Mouse (Mus musculus): ENCODE results near the gene S100z. TPM values are rescaled to one million over a fixed set of nuclear protein-coding genes. Genes with fewer than 3 reads are reported as not detected.
A peak's percentile ranks its signal among the peaks of the same experiment; 100 is the strongest.

S100z gene
- polyA plus RNA-seq, 1 experiment = not detected

GRCm38 (mm10) chr13:95484664-95485063 is 6.1 kb upstream of the S100z start:
- TF ChIP-seq POLR2A (IDR thresholded peaks at IDR 0.05; ENCODE audit: control insufficient read depth, extremely low read depth, insufficient read depth, low read length, poor library complexity) (no peak), CTCF (IDR thresholded peaks at IDR 0.05; ENCODE audit: borderline replicate concordance, control insufficient read depth, extremely low read depth, insufficient read depth, low read length, poor library complexity) (no peak)
- Histone ChIP-seq H3K4me1 (replicated peaks; ENCODE audit: control insufficient read depth, insufficient read depth, low read length) (no peaks in the 10 kb centered on the region), H3K27me3 (ENCODE audit: control insufficient read depth, insufficient read depth, low read length) (no peaks in the 10 kb centered on the region), H3K4me3 (ENCODE audit: control insufficient read depth, insufficient read depth, low read length) (no peak overlapping the region), H3K27ac (ENCODE audit: control insufficient read depth, insufficient read depth, low read length) (no peak overlapping the region), H3K36me3 (ENCODE audit: control insufficient read depth, insufficient read depth, low read length) (no peaks in the 10 kb centered on the region)
- DNase-seq = no peak
- WGBS = 53% methylated on average over 5 of the region's 5 CpGs

- no peak overlapping the region for H3K4me3 ChIP-seq (ENCODE audit: control insufficient read depth, insufficient read depth, low read length)
- no peaks in the 10 kb centered on the region for H3K27me3 ChIP-seq (ENCODE audit: control insufficient read depth, insufficient read depth, low read length)
- TF ChIP-seq CTCF (IDR thresholded peaks at IDR 0.05; ENCODE audit: borderline replicate concordance, control insufficient read depth, extremely low read depth, insufficient read depth, low read length, poor library complexity) (no peak), POLR2A (IDR thresholded peaks at IDR 0.05; ENCODE audit: control insufficient read depth, extremely low read depth, insufficient read depth, low read length, poor library complexity) (no peak)
- no peaks in the 10 kb centered on the region for H3K36me3 ChIP-seq (ENCODE audit: control insufficient read depth, insufficient read depth, low read length)
- DNase-seq = peak; percentile 62
- H3K27ac ChIP-seq (ENCODE audit: control insufficient read depth, insufficient read depth, low read length) = no peak overlapping the region
- 7% methylated on average over 4 of the region's 4 CpGs for WGBS
- no peaks in the 10 kb centered on the region for H3K4me1 ChIP-seq (replicated peaks; ENCODE audit: control insufficient read depth, insufficient read depth, low read length)
Observed at GRCm38 (mm10) chr13:95481428-95481827, 2.9 kb upstream of the S100z start.

- Histone ChIP-seq H3K4me1 (replicated peaks; ENCODE audit: control insufficient read depth, insufficient read depth, low read length) (no peaks in the 10 kb centered on the region), H3K27ac (ENCODE audit: control insufficient read depth, insufficient read depth, low read length) (no peak overlapping the region), H3K27me3 (ENCODE audit: control insufficient read depth, insufficient read depth, low read length) (no peaks in the 10 kb centered on the region), H3K36me3 (ENCODE audit: control insufficient read depth, insufficient read depth, low read length) (no peaks in the 10 kb centered on the region), H3K4me3 (ENCODE audit: control insufficient read depth, insufficient read depth, low read length) (no peak overlapping the region)
- no peak for DNase-seq
- TF ChIP-seq CTCF (IDR thresholded peaks at IDR 0.05; ENCODE audit: borderline replicate concordance, control insufficient read depth, extremely low read depth, insufficient read depth, low read length, poor library complexity) (no peak), POLR2A (IDR thresholded peaks at IDR 0.05; ENCODE audit: control insufficient read depth, extremely low read depth, insufficient read depth, low read length, poor library complexity) (no peak)
- WGBS = 91% methylated on average over 6 of the region's 6 CpGs
Observed at GRCm38 (mm10) chr13:95477173-95477572, 1.3 kb downstream of the S100z start.

GRCm38 (mm10) chr13:95475124-95475523 is 3.4 kb downstream of the S100z start:
- no peak for DNase-seq
- Histone ChIP-seq H3K4me1 (replicated peaks; ENCODE audit: control insufficient read depth, insufficient read depth, low read length) (no peaks in the 10 kb centered on the region), H3K27ac (ENCODE audit: control insufficient read depth, insufficient read depth, low read length) (no peak overlapping the region), H3K36me3 (ENCODE audit: control insufficient read depth, insufficient read depth, low read length) (no peaks in the 10 kb centered on the region), H3K4me3 (ENCODE audit: control insufficient read depth, insufficient read depth, low read length) (no peak overlapping the region), H3K27me3 (ENCODE audit: control insufficient read depth, insufficient read depth, low read length) (no peaks in the 10 kb centered on the region)
- WGBS = 86% methylated on average over 7 of the region's 7 CpGs
- TF ChIP-seq CTCF (IDR thresholded peaks at IDR 0.05; ENCODE audit: borderline replicate concordance, control insufficient read depth, extremely low read depth, insufficient read depth, low read length, poor library complexity) (no peak), POLR2A (IDR thresholded peaks at IDR 0.05; ENCODE audit: control insufficient read depth, extremely low read depth, insufficient read depth, low read length, poor library complexity) (no peak)

GRCm38 (mm10) chr13:95474294-95474693 is 4.2 kb downstream of the S100z start:
- no peaks in the 10 kb centered on the region for H3K36me3 ChIP-seq (ENCODE audit: control insufficient read depth, insufficient read depth, low read length)
- no peak overlapping the region for H3K27ac ChIP-seq (ENCODE audit: control insufficient read depth, insufficient read depth, low read length)
- H3K4me1 ChIP-seq (replicated peaks; ENCODE audit: control insufficient read depth, insufficient read depth, low read length) = no peaks in the 10 kb centered on the region
- WGBS = 88% methylated on average over 3 of the region's 3 CpGs
- no peak overlapping the region for H3K4me3 ChIP-seq (ENCODE audit: control insufficient read depth, insufficient read depth, low read length)
- H3K27me3 ChIP-seq (ENCODE audit: control insufficient read depth, insufficient read depth, low read length) = no peaks in the 10 kb centered on the region
- TF ChIP-seq POLR2A (IDR thresholded peaks at IDR 0.05; ENCODE audit: control insufficient read depth, extremely low read depth, insufficient read depth, low read length, poor library complexity) (no peak), CTCF (IDR thresholded peaks at IDR 0.05; ENCODE audit: borderline replicate concordance, control insufficient read depth, extremely low read depth, insufficient read depth, low read length, poor library complexity) (no peak)
- DNase-seq = no peak

GRCm38 (mm10) chr13:95470970-95471369 is 7.6 kb downstream of the S100z start:
- Histone ChIP-seq H3K4me1 (replicated peaks; ENCODE audit: control insufficient read depth, insufficient read depth, low read length) (no peaks in the 10 kb centered on the region), H3K36me3 (ENCODE audit: control insufficient read depth, insufficient read depth, low read length) (no peaks in the 10 kb centered on the region), H3K27me3 (ENCODE audit: control insufficient read depth, insufficient read depth, low read length) (no peaks in the 10 kb centered on the region), H3K4me3 (ENCODE audit: control insufficient read depth, insufficient read depth, low read length) (no peak overlapping the region), H3K27ac (ENCODE audit: control insufficient read depth, insufficient read depth, low read length) (no peak overlapping the region)
- 83% methylated on average over 2 of the region's 2 CpGs for WGBS
- peak; percentile 31 for DNase-seq
- TF ChIP-seq CTCF (IDR thresholded peaks at IDR 0.05; ENCODE audit: borderline replicate concordance, control insufficient read depth, extremely low read depth, insufficient read depth, low read length, poor library complexity) (no peak), POLR2A (IDR thresholded peaks at IDR 0.05; ENCODE audit: control insufficient read depth, extremely low read depth, insufficient read depth, low read length, poor library complexity) (no peak)

GRCm38 (mm10) chr13:95451529-95451928 is 27.0 kb downstream of the S100z start:
- DNase-seq = no peak
- H3K36me3 ChIP-seq (ENCODE audit: control insufficient read depth, insufficient read depth, low read length) = no peaks in the 10 kb centered on the region
- H3K27ac ChIP-seq (ENCODE audit: control insufficient read depth, insufficient read depth, low read length) = no peak overlapping the region
- TF ChIP-seq CTCF (IDR thresholded peaks at IDR 0.05; ENCODE audit: borderline replicate concordance, control insufficient read depth, extremely low read depth, insufficient read depth, low read length, poor library complexity) (no peak), POLR2A (IDR thresholded peaks at IDR 0.05; ENCODE audit: control insufficient read depth, extremely low read depth, insufficient read depth, low read length, poor library complexity) (no peak)
- H3K4me1 ChIP-seq (replicated peaks; ENCODE audit: control insufficient read depth, insufficient read depth, low read length) = peaks cover 2% of the 10 kb centered on the region; the same call in 1 of the 2 replicates
- H3K4me3 ChIP-seq (ENCODE audit: control insufficient read depth, insufficient read depth, low read length) = no peak overlapping the region
- WGBS = 72% methylated on average over 2 of the region's 2 CpGs
- no peaks in the 10 kb centered on the region for H3K27me3 ChIP-seq (ENCODE audit: control insufficient read depth, insufficient read depth, low read length)
